Mouse (Mus musculus) G1E (cell line): ENCODE results near the gene Thada.

Experiments used
- CTCF ChIP-seq: IDR thresholded peaks from 2 replicates; pipeline ENCODE4 v1.5.1; 2012; ENCODE audit warnings: low read depth, low read length, inconsistent platforms, mixed read lengths
- GATA1 ChIP-seq: IDR thresholded peaks from 2 replicates; pipeline ENCODE4 v1.6.1; 2012; ENCODE audit warnings: borderline replicate concordance, low read length, inconsistent platforms, mixed read lengths
- GATA2 ChIP-seq: IDR thresholded peaks from 2 replicates; pipeline ENCODE4 v1.6.1; 2012; ENCODE audit warnings: low read depth, low read length, inconsistent platforms, borderline replicate concordance
- POLR2AphosphoS5 ChIP-seq: IDR thresholded peaks from 2 replicates; pipeline ENCODE4 v1.6.1; 2012; ENCODE audit warnings: low read depth, low read length, inconsistent platforms; ENCODE audit not compliant: insufficient replicate concordance
- TAL1 ChIP-seq: conservative IDR thresholded peaks from 2 replicates; pipeline ENCODE4 v1.6.1; 2012; ENCODE audit warnings: low read depth, low read length, inconsistent platforms, mixed read lengths

DNA sequence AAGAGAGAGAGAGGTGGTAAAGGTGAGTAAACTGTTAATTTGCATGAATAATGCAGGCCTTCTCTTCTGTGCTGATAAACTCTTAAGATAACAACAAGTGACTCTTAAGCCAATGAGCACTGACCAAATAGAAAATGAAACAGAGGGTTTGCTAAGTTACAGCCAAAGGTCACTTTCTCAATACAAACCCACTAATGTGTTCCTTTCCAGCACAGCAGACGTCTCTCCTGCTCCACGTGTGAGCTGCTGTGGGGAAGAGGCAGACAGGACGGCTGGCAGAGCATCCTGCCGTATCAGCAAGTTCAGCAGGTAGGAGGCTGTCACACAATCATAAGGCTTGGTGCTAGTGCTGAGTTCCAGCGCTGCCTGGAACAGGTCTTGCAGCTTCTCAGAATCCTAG, 34.0 kb downstream of the Thada start:
- no peak for TF ChIP-seq CTCF
- no peak for TF ChIP-seq GATA1
- no peak for TF ChIP-seq POLR2AphosphoS5
- no peak for TF ChIP-seq GATA2
- no peak for TF ChIP-seq TAL1
